Mouse (Mus musculus): ENCODE results near the gene Ranbp10. TPM values are rescaled to one million over a fixed set of nuclear protein-coding genes. Genes with fewer than 3 reads are reported as not detected.

Ranbp10 gene
- polyA plus RNA-seq, 1 experiment from 2014 or later = 10.9 TPM

DNA sequence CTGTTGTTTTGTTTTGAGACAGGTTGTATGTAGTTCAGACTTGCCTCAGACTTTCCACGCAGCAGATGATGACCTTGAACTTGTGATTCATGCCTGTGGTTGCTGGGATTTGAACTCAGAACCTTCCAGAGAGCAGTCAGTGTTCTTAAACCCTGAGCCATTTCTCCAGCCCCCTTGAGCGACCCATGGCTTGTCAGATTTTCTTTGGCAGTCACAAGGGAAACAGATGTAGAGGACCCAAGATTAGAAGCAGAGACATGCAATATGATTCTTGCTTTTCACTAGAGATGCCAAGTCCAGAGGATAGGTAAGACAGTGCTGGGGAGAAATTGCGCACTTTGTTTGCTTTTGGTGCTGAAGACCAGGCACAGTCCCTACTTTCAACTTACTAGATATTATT is 26.0 kb upstream of the Ranbp10 start, which contains the start of gene Cenpt:
TSS of gene Cenpt (minus strand) at position 101 of the 400 bp plus-strand sequence.
- H3K27me3 ChIP-seq (replicated peaks; ENCODE audit: insufficient read depth, low read length) = no peaks in the 10 kb centered on the region
- no peak within 1 kb of the TSS for H3K4me2 ChIP-seq (replicated peaks; ENCODE audit: low read depth, low read length)
- H3K4me3 ChIP-seq (ENCODE audit: low read depth, low read length) = no peak within 1 kb of the TSS
- DNase-seq (ENCODE audit: low spot score) = no peak
- no peak within 1 kb of the TSS for H3K9ac ChIP-seq (replicated peaks; ENCODE audit: low read depth)
- H3K4me1 ChIP-seq (ENCODE audit: insufficient read depth, low read depth, low read length) = peaks cover 20% of the 10 kb centered on the region
- no peak for TF ChIP-seq EP300 (IDR thresholded peaks at IDR 0.05)
- no peak for TF ChIP-seq CTCF (IDR thresholded peaks at IDR 0.05)
- ATAC-seq = no peak
- 0 out of 2 replicates have a peak, but pooled peaks cover 8% of the 10 kb centered on the region for H3K36me3 ChIP-seq (ENCODE audit: insufficient read depth, low read length)
- no peak within 1 kb of the TSS for H3K27ac ChIP-seq (ENCODE audit: low read length)
- 87% methylated on average over 3 of the region's 3 CpGs for WGBS
- H3K9me3 ChIP-seq (ENCODE audit: low read length) = no peaks in the 10 kb centered on the region

DNA sequence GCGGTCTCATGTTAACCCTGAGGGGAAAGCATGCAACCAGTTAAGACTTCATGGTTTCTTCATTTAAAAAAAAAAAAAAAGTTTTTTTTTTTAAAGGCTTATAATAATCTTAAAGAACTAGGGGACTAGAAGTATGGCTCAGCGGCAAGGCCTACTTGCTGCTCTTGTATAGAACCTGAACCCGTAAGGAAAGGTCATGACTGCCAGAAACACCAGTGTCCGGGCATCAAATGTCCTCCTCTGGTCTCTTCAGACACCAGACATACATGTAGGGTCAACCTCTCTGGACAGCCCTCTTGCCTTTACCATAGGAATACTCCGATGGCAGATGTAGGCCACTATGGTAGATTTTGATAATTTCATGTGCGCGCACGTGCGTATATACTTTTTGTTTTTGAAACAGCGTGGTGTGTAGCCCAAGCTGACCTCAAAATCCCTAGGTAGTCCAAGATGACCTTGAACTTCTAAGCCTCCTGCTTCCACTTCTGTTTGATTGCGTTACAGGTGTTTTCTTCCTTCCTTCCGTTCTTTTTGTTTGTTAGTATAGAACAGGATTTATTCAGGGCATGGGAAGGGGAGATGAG is 25.1 kb upstream of the Ranbp10 start:
- no peaks in the 10 kb centered on the region for H3K27me3 ChIP-seq (replicated peaks; ENCODE audit: insufficient read depth, low read length)
- peak overlapping the region; percentile 82 for H3K4me3 ChIP-seq (ENCODE audit: low read depth, low read length)
- H3K9ac ChIP-seq (replicated peaks; ENCODE audit: low read depth) = no peak overlapping the region
- WGBS = 78% methylated on average over 12 of the region's 12 CpGs
- ATAC-seq = no peak
- DNase-seq (ENCODE audit: low spot score) = no peak
- no peak overlapping the region for H3K27ac ChIP-seq (ENCODE audit: low read length)
- H3K36me3 ChIP-seq (ENCODE audit: insufficient read depth, low read length) = 0 out of 2 replicates have a peak, but pooled peaks cover 8% of the 10 kb centered on the region
- no peaks in the 10 kb centered on the region for H3K9me3 ChIP-seq (ENCODE audit: low read length)
- H3K4me2 ChIP-seq (replicated peaks; ENCODE audit: low read depth, low read length) = no peak overlapping the region
- peaks cover 20% of the 10 kb centered on the region for H3K4me1 ChIP-seq (ENCODE audit: insufficient read depth, low read depth, low read length)
- TF ChIP-seq EP300 (IDR thresholded peaks at IDR 0.05) = no peak
- no peak for TF ChIP-seq CTCF (IDR thresholded peaks at IDR 0.05)

DNA sequence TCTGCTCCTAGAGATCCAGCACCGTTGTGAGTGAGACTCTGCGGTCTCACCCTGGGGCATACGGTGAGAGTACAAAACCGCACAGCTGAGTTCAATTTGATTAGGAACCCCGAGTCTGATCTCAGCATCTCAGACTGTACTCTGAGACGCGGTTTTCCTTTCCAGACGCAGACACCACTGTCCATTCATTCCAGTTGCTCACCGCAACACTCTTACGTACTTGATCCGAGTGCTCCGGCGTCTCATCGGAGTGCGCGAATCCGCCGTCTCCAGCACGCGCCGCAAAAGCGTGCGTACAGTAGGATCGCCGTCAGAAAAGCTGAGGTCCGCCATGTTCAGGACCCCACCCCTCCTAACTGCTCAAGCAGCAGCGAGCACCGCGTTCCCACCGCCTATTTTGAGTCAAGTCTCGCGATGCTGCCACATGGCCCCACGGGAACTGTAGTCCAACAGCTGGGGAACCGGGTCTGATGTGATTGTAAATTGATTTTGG is 24.5 kb upstream of the Ranbp10 start:
- WGBS = 1% methylated on average over 34 of the region's 34 CpGs
- TF ChIP-seq EP300 (IDR thresholded peaks at IDR 0.05) (peak; percentile 68; the same call in 1 of the 2 replicates), CTCF (IDR thresholded peaks at IDR 0.05) (no peak)
- Histone ChIP-seq H3K4me3 (ENCODE audit: low read depth, low read length) (peak overlapping the region; percentile 82), H3K27ac (ENCODE audit: low read length) (peak overlapping the region; percentile 39; the same call in 1 of the 2 replicates), H3K4me1 (ENCODE audit: insufficient read depth, low read depth, low read length) (peaks cover 15% of the 10 kb centered on the region), H3K27me3 (replicated peaks; ENCODE audit: insufficient read depth, low read length) (no peaks in the 10 kb centered on the region), H3K9me3 (ENCODE audit: low read length) (no peaks in the 10 kb centered on the region), H3K36me3 (ENCODE audit: insufficient read depth, low read length) (0 out of 2 replicates have a peak, but pooled peaks cover 8% of the 10 kb centered on the region), H3K9ac (replicated peaks; ENCODE audit: low read depth) (peak overlapping the region; percentile 71), H3K4me2 (replicated peaks; ENCODE audit: low read depth, low read length) (peak overlapping the region; percentile 83)
- DNase-seq (ENCODE audit: low spot score) = peak; percentile 93
- ATAC-seq = peak; percentile 58

DNA sequence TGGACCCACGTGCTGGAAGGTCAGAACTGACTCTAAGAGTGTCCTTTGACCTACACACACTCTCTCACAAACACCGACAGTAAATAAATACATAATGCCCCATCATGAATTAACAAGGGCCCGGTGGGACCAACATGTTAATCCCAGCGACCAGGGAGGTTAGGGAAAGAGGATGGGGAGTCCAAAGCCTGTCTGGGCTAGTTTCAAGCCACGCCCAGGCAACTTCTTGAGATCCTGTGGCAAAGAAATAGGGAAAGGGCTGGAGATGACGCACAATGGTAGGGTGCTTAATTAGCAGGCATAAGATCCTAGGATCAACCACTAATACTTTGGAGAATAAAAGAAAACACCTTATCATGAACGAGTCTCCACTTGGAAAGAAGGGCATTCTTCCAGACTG is 23.5 kb upstream of the Ranbp10 start:
- WGBS = 67% methylated on average over 7 of the region's 7 CpGs
- Histone ChIP-seq H3K4me2 (replicated peaks; ENCODE audit: low read depth, low read length) (no peak overlapping the region), H3K9me3 (ENCODE audit: low read length) (no peaks in the 10 kb centered on the region), H3K4me3 (ENCODE audit: low read depth, low read length) (no peak overlapping the region), H3K36me3 (ENCODE audit: insufficient read depth, low read length) (peaks cover 14% of the 10 kb centered on the region; the same call in 1 of the 2 replicates), H3K4me1 (ENCODE audit: insufficient read depth, low read depth, low read length) (peaks cover 5% of the 10 kb centered on the region; the same call in 1 of the 2 replicates), H3K27me3 (replicated peaks; ENCODE audit: insufficient read depth, low read length) (no peaks in the 10 kb centered on the region), H3K27ac (ENCODE audit: low read length) (no peak overlapping the region), H3K9ac (replicated peaks; ENCODE audit: low read depth) (no peak overlapping the region)
- TF ChIP-seq CTCF (IDR thresholded peaks at IDR 0.05) = no peak
- no peak for TF ChIP-seq EP300 (IDR thresholded peaks at IDR 0.05)
- DNase-seq (ENCODE audit: low spot score) (no peak), ATAC-seq (no peak)

DNA sequence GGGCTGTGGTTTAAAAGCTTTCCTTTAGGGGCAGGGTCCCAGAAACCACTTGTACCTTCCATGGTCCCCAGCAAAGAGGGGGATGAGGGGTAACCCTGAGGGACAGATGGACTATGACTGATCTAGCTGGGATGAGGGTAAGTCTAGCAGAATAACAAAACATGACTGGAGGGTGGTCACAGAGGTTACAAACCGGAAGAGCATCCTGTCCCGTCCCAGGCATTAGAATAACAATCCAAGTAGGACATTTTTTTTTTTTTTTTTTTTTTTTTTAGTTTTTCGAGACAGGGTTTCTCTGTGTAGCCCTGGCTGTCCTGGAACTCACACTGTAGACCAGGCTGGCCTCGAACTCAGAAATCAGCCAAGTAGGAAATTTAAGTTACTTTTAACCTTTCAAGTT is 22.9 kb upstream of the Ranbp10 start:
- ATAC-seq = no peak
- 65% methylated on average over 4 of the region's 4 CpGs for WGBS
- H3K4me2 ChIP-seq (replicated peaks; ENCODE audit: low read depth, low read length) = no peak overlapping the region
- H3K36me3 ChIP-seq (ENCODE audit: insufficient read depth, low read length) = peaks cover 14% of the 10 kb centered on the region; the same call in 1 of the 2 replicates
- no peaks in the 10 kb centered on the region for H3K27me3 ChIP-seq (replicated peaks; ENCODE audit: insufficient read depth, low read length)
- no peak overlapping the region for H3K4me3 ChIP-seq (ENCODE audit: low read depth, low read length)
- no peak overlapping the region for H3K9ac ChIP-seq (replicated peaks; ENCODE audit: low read depth)
- no peak for TF ChIP-seq EP300 (IDR thresholded peaks at IDR 0.05)
- no peaks in the 10 kb centered on the region for H3K9me3 ChIP-seq (ENCODE audit: low read length)
- no peak for DNase-seq (ENCODE audit: low spot score)
- H3K4me1 ChIP-seq (ENCODE audit: insufficient read depth, low read depth, low read length) = peaks cover 4% of the 10 kb centered on the region; the same call in 1 of the 2 replicates
- no peak overlapping the region for H3K27ac ChIP-seq (ENCODE audit: low read length)

DNA sequence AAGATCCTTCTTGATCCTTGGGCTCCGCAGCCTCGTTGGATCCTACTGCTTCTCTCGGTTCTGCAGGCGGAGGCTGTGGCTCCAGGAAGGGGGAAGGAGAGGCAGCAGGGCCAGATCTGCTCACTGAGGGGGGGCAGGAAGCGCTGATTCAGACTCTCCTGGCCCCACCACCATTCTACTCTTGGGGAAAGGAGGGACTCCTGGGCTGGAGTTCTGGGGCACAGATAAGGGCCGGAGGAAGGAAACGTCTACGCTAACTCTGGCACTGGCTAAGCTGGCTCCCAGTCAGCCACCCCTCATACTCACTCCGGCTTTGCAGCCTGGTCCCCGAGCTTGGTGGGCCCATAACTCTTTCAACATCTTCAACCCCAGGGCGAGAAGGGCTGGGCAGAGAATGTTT is 19.5 kb upstream of the Ranbp10 start:
- no peak overlapping the region for H3K9ac ChIP-seq (replicated peaks; ENCODE audit: low read depth)
- DNase-seq (ENCODE audit: low spot score) (no peak), ATAC-seq (0 out of 2 replicates have a peak, but pooled peaks have one; percentile 17)
- H3K4me2 ChIP-seq (replicated peaks; ENCODE audit: low read depth, low read length) = no peak overlapping the region
- WGBS = 78% methylated on average over 9 of the region's 11 CpGs
- peaks cover 23% of the 10 kb centered on the region; the same call in 1 of the 2 replicates for H3K36me3 ChIP-seq (ENCODE audit: insufficient read depth, low read length)
- H3K4me1 ChIP-seq (ENCODE audit: insufficient read depth, low read depth, low read length) = peaks cover 4% of the 10 kb centered on the region; the same call in 1 of the 2 replicates
- no peaks in the 10 kb centered on the region for H3K27me3 ChIP-seq (replicated peaks; ENCODE audit: insufficient read depth, low read length)
- H3K27ac ChIP-seq (ENCODE audit: low read length) = no peak overlapping the region
- no peak overlapping the region for H3K4me3 ChIP-seq (ENCODE audit: low read depth, low read length)
- TF ChIP-seq CTCF (IDR thresholded peaks at IDR 0.05) = no peak
- TF ChIP-seq EP300 (IDR thresholded peaks at IDR 0.05) = no peak
- H3K9me3 ChIP-seq (ENCODE audit: low read length) = no peaks in the 10 kb centered on the region
